Mouse (Mus musculus) heart, embryonic 14.5 days (tissue): ENCODE measurements around the gene Ecel1. TPM values are rescaled to one million over a fixed set of nuclear protein-coding genes. Genes with fewer than 3 reads are reported as not detected.

Source experiments
- ATAC-seq: fragments of 200-750 bp; cut with Nextera tagmentation; 2 replicates; pipeline ENCODE4 v1.8.0; 2017; ENCODE audit warnings: low read depth, moderate TSS enrichment; ENCODE audit not compliant: insufficient number of reproducible peaks, insufficient read depth, low FRiP score
- H3K27ac ChIP-seq, 2 experiments: fragments of 200-500 bp in 1 of 2; fragments of 300-500 bp in 1 of 2; sonication (generic) in 1 of 2; replicated peaks in 1 of 2; 2 replicates each; pipeline ENCODE4 v1.5.1; 2012 to 2014; ENCODE audit warnings: low read depth in 2 of 2, low read length in 2 of 2, control low read depth in 1 of 2, mild to moderate bottlenecking in 1 of 2, mixed read lengths in 1 of 2; ENCODE audit not compliant: control insufficient read depth in 1 of 2, insufficient read depth in 1 of 2
- H3K27me3 ChIP-seq: fragments of 300-500 bp; sonication (generic); 2 replicates; pipeline ENCODE4 v1.6.1; 2014; ENCODE audit warnings: mild to moderate bottlenecking, low read length, control low read depth; ENCODE audit not compliant: control insufficient read depth, insufficient read depth
- H3K36me3 ChIP-seq: fragments of 300-500 bp; sonication (generic); 2 replicates; pipeline ENCODE4 v1.6.1; 2014; ENCODE audit warnings: mild to moderate bottlenecking, control low read depth, low read length, mixed read lengths; ENCODE audit not compliant: control insufficient read depth, insufficient read depth
- H3K4me1 ChIP-seq, 2 experiments: fragments of 200-500 bp in 1 of 2; fragments of 300-500 bp in 1 of 2; sonication (generic) in 1 of 2; 2 replicates each; pipeline ENCODE4 v1.6.1; 2012 to 2014; ENCODE audit warnings: low read length in 2 of 2, control low read depth in 1 of 2, mixed read lengths in 1 of 2; ENCODE audit not compliant: control insufficient read depth in 2 of 2, insufficient read depth in 2 of 2
- H3K4me2 ChIP-seq: fragments of 300-500 bp; sonication (generic); 2 replicates; pipeline ENCODE4 v1.6.1; 2014; ENCODE audit warnings: mild to moderate bottlenecking, low read length
- H3K4me3 ChIP-seq, 2 experiments: fragments of 200-500 bp in 1 of 2; fragments of 300-500 bp in 1 of 2; sonication (generic) in 1 of 2; 2 replicates each; pipeline ENCODE4 v1.5.1; 2012 to 2014; ENCODE audit warnings: low read length in 2 of 2, mild to moderate bottlenecking in 2 of 2, control low read depth in 1 of 2, low read depth in 1 of 2, moderate library complexity in 1 of 2; ENCODE audit not compliant: control insufficient read depth in 1 of 2, insufficient read depth in 1 of 2
- H3K9ac ChIP-seq: fragments of 300-500 bp; sonication (generic); 2 replicates; pipeline ENCODE4 v1.6.1; 2014; ENCODE audit warnings: mild to moderate bottlenecking, low read length
- H3K9me3 ChIP-seq: fragments of 300-500 bp; sonication (generic); 2 replicates; pipeline ENCODE4 v1.6.1; 2016; ENCODE audit warnings: low read length, control low read depth; ENCODE audit not compliant: control insufficient read depth
- WGBS: fragments of 180-500 bp; shearing (Covaris S2); extraction: QIAGEN DNeasy Blood & Tissue Kit; methylation state at CpG from one replicate; pipeline ENCODE4 v1.1.7; 2014; 5-methylcytosine and 5-hydroxymethylcytosine counted together
- polyA plus RNA-seq: library from polyadenylated mRNA; unstranded; fragments of >200 nt; fragmentation: Nextera tagmentation; extraction: Ambion mirVana; gene quantifications from 2 replicates; pipeline ENCODE4 v1.2.1, GENCODE M21; 2014

Ecel1 gene
- polyA plus RNA-seq, 1 experiment from 2014 or later: 1.7 TPM

GRCm38 (mm10) chr1:87151286-87151685 lies 5.0 kb downstream of the Ecel1 start:
- H3K4me3 ChIP-seq: no peak overlapping the region
- no peak overlapping the region for H3K4me2 ChIP-seq
- H3K4me1 ChIP-seq: 0 out of 4 replicates have a peak, but pooled peaks cover 0 to 5% of the 10 kb centered on the region in 2 experiments
- H3K9ac ChIP-seq: no peak overlapping the region
- H3K27ac ChIP-seq: no peak overlapping the region
- H3K36me3 ChIP-seq: no peaks in the 10 kb centered on the region
- 74% methylated on average over 6 of the region's 6 CpGs for WGBS
- peaks cover 87% of the 10 kb centered on the region for H3K27me3 ChIP-seq
- ATAC-seq: no peak
- no peaks in the 10 kb centered on the region for H3K9me3 ChIP-seq

- Histone ChIP-seq H3K27me3 (peaks cover 77% of the 10 kb centered on the region), H3K4me3 (no peak overlapping the region), H3K27ac (no peak overlapping the region), H3K4me2 (no peak overlapping the region), H3K36me3 (no peaks in the 10 kb centered on the region), H3K9me3 (no peaks in the 10 kb centered on the region), H3K4me1 (0 out of 4 replicates have a peak, but pooled peaks cover 0 to 1% of the 10 kb centered on the region in 2 experiments), H3K9ac (no peak overlapping the region)
- ATAC-seq: no peak
- WGBS: 34% methylated on average over 13 of the region's 13 CpGs
Observed at GRCm38 (mm10) chr1:87149422-87149821, 6.9 kb downstream of the Ecel1 start.

DNA sequence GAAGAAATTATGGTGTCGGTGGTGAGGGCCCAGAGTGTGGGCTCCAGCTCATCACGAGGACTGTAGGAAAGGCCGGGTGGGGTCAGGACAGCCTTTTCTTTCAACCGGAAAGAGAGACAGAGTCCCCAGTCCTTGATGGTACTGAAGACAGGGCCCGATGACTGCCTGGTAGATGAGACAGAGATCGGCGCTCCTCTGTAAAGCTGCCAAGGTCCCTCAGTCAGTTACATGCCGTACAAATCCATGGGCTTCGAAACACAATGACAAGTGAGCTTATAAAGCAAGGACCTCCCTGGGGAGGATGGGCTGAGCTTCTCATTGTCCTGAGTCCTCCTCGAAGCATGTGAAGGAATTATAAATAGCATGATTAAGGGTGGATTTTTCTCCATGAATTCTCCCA lies 13.2 kb downstream of the Ecel1 start:
- Histone ChIP-seq H3K9ac (no peak overlapping the region), H3K4me3 (no peak overlapping the region), H3K9me3 (no peaks in the 10 kb centered on the region), H3K27ac (no peak overlapping the region), H3K36me3 (no peaks in the 10 kb centered on the region), H3K4me2 (no peak overlapping the region), H3K27me3 (peaks cover 21% of the 10 kb centered on the region), H3K4me1 (no peaks in the 10 kb centered on the region)
- WGBS: 78% methylated on average over 10 of the region's 10 CpGs
- ATAC-seq: no peak

GRCm38 (mm10) chr1:87142456-87142855 lies 13.9 kb downstream of the Ecel1 start:
- Histone ChIP-seq H3K27ac (no peak overlapping the region), H3K4me1 (no peaks in the 10 kb centered on the region), H3K9me3 (no peaks in the 10 kb centered on the region), H3K36me3 (no peaks in the 10 kb centered on the region), H3K9ac (no peak overlapping the region), H3K4me3 (no peak overlapping the region), H3K27me3 (peaks cover 16% of the 10 kb centered on the region; the same call in 1 of the 2 replicates), H3K4me2 (no peak overlapping the region)
- WGBS: 69% methylated on average over 9 of the region's 9 CpGs
- no peak for ATAC-seq

- Histone ChIP-seq H3K9ac (no peak overlapping the region), H3K4me2 (no peak overlapping the region), H3K36me3 (no peaks in the 10 kb centered on the region), H3K27ac (no peak overlapping the region), H3K27me3 (0 out of 2 replicates have a peak, but pooled peaks cover 10% of the 10 kb centered on the region), H3K9me3 (no peaks in the 10 kb centered on the region), H3K4me3 (no peak overlapping the region), H3K4me1 (no peaks in the 10 kb centered on the region)
- no peak for ATAC-seq
- WGBS: 83% methylated on average over 4 of the region's 4 CpGs
Observed at GRCm38 (mm10) chr1:87141550-87141949, 14.8 kb downstream of the Ecel1 start.

DNA sequence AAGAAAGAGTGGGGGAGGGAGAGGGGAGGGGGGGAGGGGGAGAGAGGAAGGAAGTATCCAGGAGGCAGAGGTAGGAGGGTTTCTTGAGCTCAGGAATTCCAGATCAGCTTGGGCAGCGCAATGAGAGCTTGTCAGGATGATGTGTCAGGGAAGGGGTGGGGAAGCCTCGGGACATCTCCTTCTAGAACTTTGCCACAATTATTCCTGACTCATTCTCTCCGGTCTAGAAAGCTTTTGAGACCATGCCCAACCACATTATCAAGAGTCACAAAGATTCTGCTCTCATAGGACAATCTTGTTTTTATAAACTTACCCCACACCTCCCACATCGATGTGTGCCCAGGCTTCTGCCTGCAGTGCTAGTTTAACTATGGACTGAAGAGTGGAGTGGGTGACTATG lies 24.5 kb downstream of the Ecel1 start:
- Histone ChIP-seq H3K36me3 (no peaks in the 10 kb centered on the region), H3K4me1 (peaks cover 0 to 4% of the 10 kb centered on the region in 2 experiments; a peak in 1 of 4 replicates), H3K4me3 (no peak overlapping the region), H3K4me2 (no peak overlapping the region), H3K9ac (no peak overlapping the region), H3K9me3 (no peaks in the 10 kb centered on the region), H3K27me3 (peaks cover 28% of the 10 kb centered on the region), H3K27ac (no peak overlapping the region)
- no peak for ATAC-seq
- WGBS: 69% methylated on average over 4 of the region's 4 CpGs

GRCm38 (mm10) chr1:87127206-87128030 lies 28.9 kb downstream of the Ecel1 start:
- peaks cover 45% of the 10 kb centered on the region for H3K27me3 ChIP-seq

More at GRCm38 (mm10) chr1:87127206-87128030, 28.9 kb downstream of the Ecel1 start:
- no peak for ATAC-seq
- WGBS: 7% methylated on average over 38 of the region's 43 CpGs
- Histone ChIP-seq H3K4me3 (peak overlapping the region; percentile 20; a peak in 3 of 4 replicates), H3K9ac (no peak overlapping the region), H3K9me3 (no peaks in the 10 kb centered on the region), H3K27ac (no peak overlapping the region), H3K36me3 (no peaks in the 10 kb centered on the region), H3K4me2 (peak overlapping the region; percentile 53), H3K4me1 (peaks cover 0 to 4% of the 10 kb centered on the region in 2 experiments; a peak in 1 of 4 replicates)
